Mouse (Mus musculus) kidney, adult 8-10 months (tissue): ENCODE data around the gene Trmo.
A peak's percentile ranks its signal among the peaks of the same experiment; 100 is the strongest.

Experiments used
- DNase-seq, 2 experiments: peaks; one replicate each; pipeline ENCODE4 v3.0.0; 2022

Trmo gene

GRCm38 (mm10) chr4:46389013-46389611, at the start of gene Trmo:
TSS of gene Trmo (minus strand) at chr4:46389437.
- DNase-seq: peak; percentile 94 to 95

GRCm38 (mm10) chr4:46432339-46433036, 43.3 kb upstream of the Trmo start:
- no peak for DNase-seq

DNA sequence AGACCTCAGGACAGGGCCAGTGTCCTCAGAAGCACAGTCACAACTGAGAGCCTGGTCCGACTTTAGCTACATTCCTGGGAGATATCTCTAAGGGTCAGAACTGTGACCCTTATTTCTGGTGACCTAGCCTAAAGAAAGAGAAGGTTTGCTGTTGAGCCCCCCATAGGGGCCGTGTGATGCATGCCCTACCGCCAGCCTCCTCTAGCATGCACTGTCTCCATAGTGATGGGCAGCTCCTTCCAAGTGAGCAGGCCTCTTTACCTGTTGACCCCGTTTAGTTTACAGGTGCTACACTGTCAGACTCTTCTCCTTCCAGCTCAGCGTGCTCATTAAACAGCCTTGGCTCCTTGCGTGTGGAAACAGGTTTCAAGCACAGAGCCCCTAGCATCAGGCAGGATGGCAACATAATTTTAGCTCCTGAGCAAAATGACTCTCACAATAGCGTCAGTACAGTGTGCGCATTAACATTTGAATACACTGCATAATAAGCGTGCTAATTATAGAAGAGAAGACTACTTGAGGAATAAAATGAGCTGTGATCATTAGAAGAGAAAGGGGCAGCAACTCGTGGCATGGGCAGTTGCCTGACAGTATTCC, 39.8 kb upstream of the Trmo start:
- DNase-seq: no peak

DNA sequence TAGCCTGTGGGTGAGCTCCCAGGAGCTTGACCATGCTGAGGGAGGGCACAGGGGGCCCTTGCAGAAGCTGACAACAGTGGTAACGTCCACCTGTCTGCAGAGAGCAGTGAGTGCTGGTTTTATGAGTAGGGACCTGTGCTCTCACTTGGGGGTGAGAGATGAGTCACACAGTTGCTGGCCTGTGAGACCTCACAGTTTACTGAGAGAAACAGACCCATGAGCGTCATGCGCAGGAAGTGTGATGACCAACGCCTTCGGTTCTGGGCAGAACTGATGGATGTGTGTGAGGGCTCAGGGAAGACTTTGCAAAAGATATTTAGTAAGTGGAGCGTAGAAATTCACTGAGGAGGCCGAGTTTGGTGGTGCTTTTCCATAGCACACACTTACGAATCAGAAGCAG, 33.4 kb upstream of the Trmo start:
- DNase-seq: no peak

- no peak for DNase-seq
Observed at GRCm38 (mm10) chr4:46418851-46419250, 29.6 kb upstream of the Trmo start.

DNA sequence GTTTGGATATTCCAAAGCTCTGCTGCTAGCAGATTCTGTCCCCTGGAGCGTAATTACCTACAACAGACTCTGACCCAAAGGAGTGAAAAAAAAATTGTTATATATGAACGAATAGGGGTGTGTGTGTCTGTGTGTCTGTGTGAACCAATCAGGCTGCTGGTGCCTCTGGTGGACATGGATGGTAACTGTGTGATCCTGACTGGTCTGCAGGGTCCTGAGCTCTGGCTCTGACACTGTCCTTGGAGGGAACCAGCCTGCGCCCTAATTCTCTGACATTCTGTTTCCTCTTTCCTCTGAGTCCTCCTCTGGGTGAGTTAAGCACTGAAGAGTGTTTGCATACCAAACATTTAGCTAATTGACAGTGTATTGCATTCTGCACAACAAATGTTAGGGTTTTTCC, 28.3 kb upstream of the Trmo start:
- peak; percentile 7 to 32 for DNase-seq

DNA sequence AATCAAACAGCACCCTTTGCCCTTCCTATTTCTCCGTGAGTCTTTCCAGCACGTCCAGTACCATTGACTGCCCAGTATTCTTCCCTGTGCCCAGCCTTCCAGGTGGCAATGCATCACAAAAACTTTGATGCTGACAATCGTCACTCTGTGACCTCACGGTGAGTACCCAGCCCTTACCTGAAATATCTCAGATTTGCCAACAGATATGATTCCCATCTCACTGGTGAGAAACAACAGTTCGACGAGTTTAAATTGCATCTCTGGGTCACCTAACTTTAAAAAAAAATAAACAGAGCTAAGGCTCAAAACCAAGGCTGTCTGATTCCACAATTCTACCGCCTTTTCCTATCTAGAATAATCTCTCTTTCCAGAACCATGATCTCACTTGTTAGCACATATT, 24.2 kb upstream of the Trmo start, which contains the start of gene Hemgn:
Hemgn (minus strand) TSS at position 101 of the 400 bp plus-strand sequence.
- no peak for DNase-seq

- DNase-seq: no peak
Observed at GRCm38 (mm10) chr4:46412113-46412512, 22.9 kb upstream of the Trmo start.

DNA sequence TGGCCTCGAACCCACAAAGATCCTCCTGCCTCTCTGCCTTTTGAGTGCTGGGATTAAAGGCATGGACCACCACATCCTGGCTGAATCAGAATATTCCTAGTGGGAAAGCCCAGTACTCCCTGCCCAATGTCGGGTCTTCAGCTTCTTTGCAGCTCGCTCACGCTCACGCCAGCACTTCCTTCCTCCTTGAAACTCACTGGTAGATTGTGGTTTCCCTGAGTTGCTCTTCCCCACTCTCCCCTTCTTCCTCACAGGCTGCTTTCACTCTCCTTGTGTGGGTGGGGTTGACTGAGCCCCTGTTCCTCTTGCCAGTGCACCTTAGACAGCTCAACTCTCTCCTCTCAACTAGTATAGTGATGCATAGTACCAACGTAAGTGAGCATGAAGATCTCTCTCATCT, 22.3 kb upstream of the Trmo start:
- no peak for DNase-seq

GRCm38 (mm10) chr4:46410677-46411076, 21.4 kb upstream of the Trmo start:
- DNase-seq: no peak

GRCm38 (mm10) chr4:46406966-46407703, 17.9 kb upstream of the Trmo start:
- no peak for DNase-seq

- DNase-seq: no peak
Observed at GRCm38 (mm10) chr4:46404042-46404795, 15.0 kb upstream of the Trmo start.

GRCm38 (mm10) chr4:46398839-46399238, 9.6 kb upstream of the Trmo start:
- DNase-seq: no peak

GRCm38 (mm10) chr4:46395736-46396135, 6.5 kb upstream of the Trmo start:
- no peak for DNase-seq

- DNase-seq: no peak
Observed at GRCm38 (mm10) chr4:46394388-46394787, 5.2 kb upstream of the Trmo start.

DNA sequence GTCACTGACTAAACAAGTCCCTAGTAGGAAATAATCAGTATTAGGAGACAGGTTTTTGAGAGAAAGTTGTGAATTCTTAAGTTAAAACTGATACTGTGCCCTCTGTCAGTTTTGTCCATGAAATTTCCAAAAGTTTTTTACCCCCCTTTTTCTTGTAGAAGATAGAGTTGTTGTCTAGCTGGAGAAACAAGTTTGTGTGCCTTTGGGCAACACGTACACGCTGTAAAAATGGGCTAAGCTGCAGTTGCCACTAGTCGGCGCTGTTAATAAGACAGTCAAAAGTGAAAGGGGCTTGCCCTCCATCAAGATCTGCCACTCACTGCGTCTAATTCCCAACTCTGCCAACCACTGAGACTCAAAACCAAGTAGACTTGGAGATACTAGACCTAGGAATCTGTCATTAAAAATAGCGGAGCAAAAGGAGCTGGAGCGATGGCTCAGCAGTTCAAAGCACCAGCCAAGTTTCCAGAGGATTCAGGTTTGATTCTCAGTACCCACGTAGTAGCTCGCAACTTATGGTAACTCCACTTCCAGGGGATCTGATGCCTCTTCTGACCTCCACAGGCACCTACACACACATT, 1.2 kb upstream of the Trmo start:
- DNase-seq: peak; percentile 67 to 86

GRCm38 (mm10) chr4:46389612-46390341, 540 bp upstream of the Trmo start:
- peak; percentile 27 to 48 for DNase-seq

- no peak for DNase-seq
Observed at GRCm38 (mm10) chr4:46388556-46388955, 681 bp downstream of the Trmo start.

- peak; percentile 85 to 91 for DNase-seq
Observed at GRCm38 (mm10) chr4:46374869-46375368, 14.3 kb downstream of the Trmo start.

DNA sequence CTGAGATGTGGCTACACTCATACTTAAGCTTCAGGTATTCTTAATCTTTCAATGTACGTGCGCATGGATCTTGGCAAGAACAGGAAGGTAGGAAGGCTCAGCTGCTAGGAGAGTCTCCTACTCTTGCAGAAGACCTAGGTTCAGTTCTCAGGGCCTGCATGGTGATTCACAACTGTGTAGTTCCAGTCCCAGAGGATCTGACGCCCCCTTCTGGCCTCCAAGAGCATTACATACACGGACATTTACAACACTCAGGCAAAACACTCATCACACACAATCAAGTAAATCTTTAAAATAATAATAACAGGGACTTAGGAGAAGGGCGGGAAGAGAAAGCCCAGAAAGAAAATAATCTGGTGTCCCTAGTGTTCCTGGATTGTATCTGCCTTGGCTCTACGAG, 14.8 kb downstream of the Trmo start:
- peak in 1 of 2 experiments; percentile 21 for DNase-seq

GRCm38 (mm10) chr4:46371030-46371429, 18.2 kb downstream of the Trmo start:
- DNase-seq: peak; percentile 22 to 30
